Mouse (Mus musculus): ENCODE results near the gene Gch1.

Gene Gch1

GRCm38 (mm10) chr14:47206601-47207000, 17.4 kb upstream of the Gch1 start:
- no peak for DNase-seq (ENCODE audit: low read depth, low spot score)

GRCm38 (mm10) chr14:47205270-47205972, 16.2 kb upstream of the Gch1 start:
- no peak for DNase-seq (ENCODE audit: low read depth, low spot score)

GRCm38 (mm10) chr14:47197340-47197739, 8.1 kb upstream of the Gch1 start:
- no peak for DNase-seq (ENCODE audit: low read depth, low spot score)

GRCm38 (mm10) chr14:47196711-47197110, 7.5 kb upstream of the Gch1 start:
- no peak for DNase-seq (ENCODE audit: low read depth, low spot score)

GRCm38 (mm10) chr14:47194096-47194495, 4.9 kb upstream of the Gch1 start:
- no peak for DNase-seq (ENCODE audit: low read depth, low spot score)

GRCm38 (mm10) chr14:47193506-47193905, 4.3 kb upstream of the Gch1 start:
- no peak for DNase-seq (ENCODE audit: low read depth, low spot score)

- DNase-seq (ENCODE audit: low read depth, low spot score): no peak
Observed at GRCm38 (mm10) chr14:47191861-47192260, 2.6 kb upstream of the Gch1 start.

GRCm38 (mm10) chr14:47190626-47191025, 1.4 kb upstream of the Gch1 start:
- DNase-seq (ENCODE audit: low read depth, low spot score): no peak

DNA sequence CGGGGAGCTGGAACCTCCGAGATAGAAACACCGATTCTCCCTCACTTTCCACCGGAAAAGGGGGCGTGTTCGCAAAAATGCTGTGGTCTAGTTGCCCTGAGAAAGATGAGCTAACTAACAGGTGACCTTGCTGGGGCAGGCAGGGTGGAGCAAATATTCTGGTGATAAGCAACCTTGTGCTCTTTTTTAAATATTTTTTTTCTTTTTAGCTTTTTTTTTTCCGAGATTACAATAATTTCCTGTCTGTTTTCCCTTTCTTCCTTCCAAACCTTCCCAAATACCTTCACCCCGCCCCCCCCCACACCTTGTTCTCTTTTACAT, 382 bp upstream of the Gch1 start:
- DNase-seq (ENCODE audit: low read depth, low spot score): no peak

GRCm38 (mm10) chr14:47188475-47188847, 752 bp downstream of the Gch1 start:
- no peak for DNase-seq (ENCODE audit: low read depth, low spot score)

GRCm38 (mm10) chr14:47187666-47188360, 1.4 kb downstream of the Gch1 start:
- DNase-seq (ENCODE audit: low read depth, low spot score): peak; percentile 27

DNA sequence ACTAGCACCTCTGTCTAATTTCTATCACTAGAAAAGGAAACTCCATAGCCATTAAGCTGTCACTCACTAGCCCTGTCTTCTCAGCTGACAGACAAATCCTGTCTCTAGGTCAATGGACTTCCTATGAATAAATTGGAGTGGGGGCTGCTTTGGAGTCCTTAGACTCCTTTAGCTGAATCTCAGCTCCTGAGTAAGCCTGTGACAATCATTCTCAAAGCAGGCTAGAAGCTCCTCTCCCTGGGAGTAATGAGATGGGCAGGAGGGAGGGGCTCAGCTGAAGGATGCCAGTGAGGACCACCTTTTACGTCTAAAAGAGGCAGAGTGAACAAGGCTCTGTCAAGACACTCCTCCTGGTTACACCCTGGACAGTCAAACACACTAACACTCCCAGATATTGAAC, 2.0 kb downstream of the Gch1 start:
- DNase-seq (ENCODE audit: low read depth, low spot score): no peak

GRCm38 (mm10) chr14:47186561-47186960, 2.7 kb downstream of the Gch1 start:
- no peak for DNase-seq (ENCODE audit: low read depth, low spot score)

- DNase-seq (ENCODE audit: low read depth, low spot score): peak; percentile 27
Observed at GRCm38 (mm10) chr14:47181497-47182290, 7.5 kb downstream of the Gch1 start.

GRCm38 (mm10) chr14:47178851-47179250, 10.4 kb downstream of the Gch1 start:
- DNase-seq (ENCODE audit: low read depth, low spot score): no peak

DNA sequence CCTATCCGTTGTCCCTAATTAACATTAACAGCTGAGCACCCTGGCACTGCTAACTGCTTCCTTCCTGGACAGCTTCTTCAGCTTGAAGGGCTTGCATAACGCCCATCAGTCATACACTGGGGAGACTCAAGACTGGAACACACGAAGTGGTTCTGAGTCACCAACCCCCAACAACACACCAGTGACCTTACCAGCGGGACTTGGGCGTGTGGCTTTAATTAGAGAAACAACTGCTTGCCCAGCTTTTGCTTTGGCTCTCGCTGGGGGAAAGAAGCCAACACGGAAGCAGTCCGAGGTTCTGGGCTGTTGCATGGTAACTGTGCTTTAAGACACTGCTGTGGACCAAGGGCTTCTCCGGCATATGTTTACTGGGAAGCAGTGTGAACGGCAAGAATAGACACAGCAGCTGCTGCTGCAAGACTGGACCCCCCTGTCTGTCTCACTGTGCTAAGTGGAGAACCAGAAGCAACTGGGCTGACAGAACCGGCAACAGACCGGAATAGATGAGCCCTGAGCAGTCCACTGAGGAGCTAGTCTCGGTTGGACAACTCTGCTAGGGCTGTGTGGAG, 11.3 kb downstream of the Gch1 start:
- DNase-seq (ENCODE audit: low read depth, low spot score): peak; percentile 87

DNA sequence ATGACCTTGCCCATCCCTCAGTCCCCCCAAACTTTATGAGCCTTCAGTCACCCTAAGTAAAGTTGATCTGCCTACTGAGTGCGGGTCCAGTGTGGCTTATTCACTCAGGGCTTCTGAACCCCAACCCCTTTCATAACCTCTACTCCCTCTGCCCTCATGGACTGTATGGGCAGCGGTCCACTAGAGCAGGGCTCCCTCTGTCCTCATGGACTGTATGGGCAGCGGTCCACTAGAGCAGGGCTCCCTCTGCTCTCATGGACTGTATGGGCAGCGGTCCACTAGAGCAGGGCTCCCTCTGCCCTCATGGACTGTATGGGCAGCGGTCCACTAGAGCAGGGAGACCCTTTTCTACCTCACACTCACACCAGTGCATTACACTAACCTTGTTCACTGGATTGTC, 13.0 kb downstream of the Gch1 start:
- no peak for DNase-seq (ENCODE audit: low read depth, low spot score)

DNA sequence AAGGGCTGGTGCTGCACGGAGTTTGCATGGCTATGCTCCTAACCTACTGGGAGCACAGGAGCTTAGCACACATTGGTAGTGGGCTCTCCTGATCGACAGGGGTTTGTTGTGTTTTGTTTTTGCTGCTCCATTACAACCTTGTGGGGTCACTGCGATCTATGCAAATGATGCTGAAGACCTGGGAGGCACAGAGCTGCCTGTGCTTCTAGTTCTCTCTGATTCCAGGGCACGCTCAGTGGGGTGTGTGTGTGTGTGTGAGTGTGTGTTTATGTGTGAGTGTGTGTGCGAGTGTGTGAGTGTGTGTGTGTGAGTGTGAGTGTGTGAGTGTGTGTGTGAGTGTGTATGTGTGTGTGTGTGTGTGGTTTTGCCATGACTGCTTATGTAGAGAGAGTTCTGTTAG, 14.1 kb downstream of the Gch1 start:
- no peak for DNase-seq (ENCODE audit: low read depth, low spot score)

- no peak for DNase-seq (ENCODE audit: low read depth, low spot score)
Observed at GRCm38 (mm10) chr14:47172073-47172472, 17.1 kb downstream of the Gch1 start.

DNA sequence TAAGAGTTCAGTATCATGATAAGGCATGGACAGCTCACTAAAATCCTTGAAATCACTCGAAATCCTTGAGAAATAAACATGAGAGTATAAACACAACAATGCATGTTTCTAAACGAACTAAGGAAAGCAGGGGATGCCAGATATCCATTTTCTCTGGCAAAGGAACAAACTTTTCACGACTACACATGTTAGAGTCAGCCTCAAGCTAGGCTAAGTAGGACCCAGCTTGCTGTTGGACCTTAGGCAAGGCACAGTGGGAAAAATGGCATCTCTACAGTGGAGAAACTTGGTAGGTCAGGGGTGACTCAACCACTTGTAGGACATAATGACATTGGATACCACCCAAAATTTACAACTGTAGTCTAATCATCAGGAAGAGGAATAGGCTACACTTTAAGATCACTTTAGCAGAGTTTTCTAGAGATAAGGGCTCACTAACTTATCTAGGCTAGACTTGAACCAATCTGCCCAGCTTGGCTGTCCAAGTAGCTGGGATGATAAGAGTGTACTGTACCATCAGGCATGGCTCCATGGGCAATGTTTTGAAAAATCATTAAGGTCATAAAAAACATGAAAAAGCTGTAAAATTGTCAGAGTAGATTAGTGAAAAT, 18.6 kb downstream of the Gch1 start:
- no peak for DNase-seq (ENCODE audit: low read depth, low spot score)

- no peak for DNase-seq (ENCODE audit: low read depth, low spot score)
Observed at GRCm38 (mm10) chr14:47169677-47170410, 19.4 kb downstream of the Gch1 start.
